Mouse (Mus musculus): ENCODE measurements at regions not wholly inside any gene's neighbourhood (a gene's known extent, or its start where the extent isn't known, plus 50 kb on each side); places are given as distances from the start of the nearest gene placed in this dataset.

DNA sequence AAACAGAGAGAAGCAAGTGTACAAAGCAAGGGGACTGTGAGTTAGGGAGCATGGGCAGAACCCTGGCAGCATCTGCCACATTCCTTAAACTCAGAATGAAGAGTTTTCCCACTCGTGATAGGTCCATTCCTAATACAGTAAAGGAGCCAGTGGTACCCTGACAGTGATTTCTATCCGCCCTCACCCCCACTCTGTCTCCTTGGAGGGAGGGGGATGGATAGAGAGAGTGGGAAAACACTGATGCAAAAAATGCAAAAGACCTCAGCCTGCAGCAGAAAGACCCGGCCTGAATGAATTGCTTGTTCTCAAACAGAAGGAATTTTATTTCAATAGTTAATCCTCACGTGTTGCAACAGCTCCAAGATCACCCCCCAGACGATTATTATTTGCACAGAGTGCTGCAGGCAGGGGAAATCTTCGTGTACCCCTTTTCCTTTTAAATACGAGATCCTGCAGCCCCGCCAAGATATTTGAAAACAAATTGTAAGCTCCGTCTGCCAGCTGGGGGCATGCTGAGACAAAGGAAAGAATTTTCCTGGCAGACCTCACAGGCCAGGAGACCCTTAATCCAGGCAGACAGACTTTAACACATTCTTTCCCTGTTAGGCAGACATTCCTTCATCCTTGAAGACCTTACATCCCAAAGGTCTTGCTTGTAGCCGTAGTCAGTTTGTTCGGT lies 68.4 kb upstream of the Kiz start:
- Histone ChIP-seq H3K9me3 (ENCODE audit: low read length) (peaks cover 23% of the 10 kb centered on the region), H3K36me3 (ENCODE audit: insufficient read depth, low read length) (no peaks in the 10 kb centered on the region), H3K4me3 (replicated peaks; ENCODE audit: low read length) (no peak overlapping the region), H3K27me3 (ENCODE audit: insufficient read depth, low read length) (0 out of 2 replicates have a peak, but pooled peaks cover 9% of the 10 kb centered on the region), H3K4me1 (replicated peaks; ENCODE audit: low read depth, low read length) (peaks cover 18% of the 10 kb centered on the region)
- TF ChIP-seq POU5F1 (IDR thresholded peaks at IDR 0.05; ENCODE audit: borderline replicate concordance, low read length): no peak

DNA sequence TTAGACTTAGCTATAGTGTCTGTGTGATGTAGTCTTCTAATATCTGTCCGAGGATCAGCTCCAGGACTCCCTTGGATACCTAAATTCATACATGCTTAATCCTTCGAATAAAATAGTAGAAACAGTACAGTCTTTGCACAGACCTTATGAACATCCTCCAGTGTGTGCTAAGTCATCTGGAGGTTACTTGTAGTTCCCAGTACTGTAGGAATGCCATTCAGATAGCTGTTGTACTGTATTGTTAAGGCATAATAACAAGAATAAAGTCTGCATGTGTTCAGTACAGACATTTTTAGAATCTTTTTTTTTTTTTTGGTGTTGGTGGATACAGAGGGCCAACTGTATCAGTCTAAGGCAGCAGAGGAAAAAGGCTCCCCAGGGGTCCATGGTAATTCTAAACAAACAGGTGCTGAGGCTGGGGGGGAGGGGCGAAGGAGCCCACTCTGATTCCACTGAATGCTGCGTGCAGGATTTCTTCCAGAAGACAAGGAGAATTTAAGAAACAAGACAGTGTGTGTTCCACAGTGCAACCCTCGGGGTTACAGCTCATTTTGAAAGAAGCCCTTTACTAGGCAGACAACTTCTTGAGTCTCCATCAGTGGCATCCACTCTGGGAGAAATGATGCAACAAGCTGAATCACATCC lies 67.7 kb upstream of the Kiz start:
- Histone ChIP-seq H3K9me3 (ENCODE audit: low read length) (peaks cover 23% of the 10 kb centered on the region), H3K4me3 (replicated peaks; ENCODE audit: low read length) (no peak overlapping the region), H3K36me3 (ENCODE audit: insufficient read depth, low read length) (no peaks in the 10 kb centered on the region), H3K4me1 (replicated peaks; ENCODE audit: low read depth, low read length) (peaks cover 18% of the 10 kb centered on the region), H3K27me3 (ENCODE audit: insufficient read depth, low read length) (0 out of 2 replicates have a peak, but pooled peaks cover 9% of the 10 kb centered on the region)
- no peak for TF ChIP-seq NANOG (IDR thresholded peaks at IDR 0.05; ENCODE audit: borderline replicate concordance, low read length)
- no peak for TF ChIP-seq POU5F1 (IDR thresholded peaks at IDR 0.05; ENCODE audit: borderline replicate concordance, low read length)
- no peak for TF ChIP-seq CTCF (conservative IDR thresholded peaks at IDR 0.05; ENCODE audit: low read length)

DNA sequence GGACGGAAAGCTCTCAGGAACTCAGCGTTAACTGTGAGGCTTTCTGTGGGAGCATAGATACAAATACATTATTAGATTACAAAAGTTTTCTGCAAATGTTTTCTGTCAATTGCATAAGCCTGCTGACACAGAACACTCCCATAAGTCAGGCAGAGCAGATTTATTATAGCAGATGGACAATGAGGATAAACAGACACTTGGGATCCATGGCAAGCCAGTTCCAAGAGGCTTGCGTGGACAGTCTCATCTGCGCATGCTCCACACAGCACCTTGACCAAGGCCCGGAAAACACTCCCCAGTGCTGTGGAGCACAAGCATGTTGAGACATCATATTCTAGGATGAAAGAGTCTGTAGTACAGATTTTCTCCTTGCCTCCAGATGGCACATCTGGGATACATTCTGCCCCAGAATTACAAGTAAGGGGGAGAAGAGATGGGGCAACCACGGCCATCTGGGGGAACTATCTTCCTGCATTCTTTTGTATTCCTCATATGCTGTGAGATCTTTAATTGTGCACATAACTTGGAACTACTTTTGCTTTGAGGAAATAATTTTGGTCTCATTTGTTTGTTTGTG lies 62.7 kb upstream of the Kiz start:
- H3K4me1 ChIP-seq (replicated peaks; ENCODE audit: low read depth, low read length): 0 out of 2 replicates have a peak, but pooled peaks cover 4% of the 10 kb centered on the region
- H3K9me3 ChIP-seq (ENCODE audit: low read length): peaks cover 21% of the 10 kb centered on the region
- TF ChIP-seq NANOG (IDR thresholded peaks at IDR 0.05; ENCODE audit: borderline replicate concordance, low read length) (no peak), CTCF (conservative IDR thresholded peaks at IDR 0.05; ENCODE audit: low read length) (no peak), POU5F1 (IDR thresholded peaks at IDR 0.05; ENCODE audit: borderline replicate concordance, low read length) (no peak)

DNA sequence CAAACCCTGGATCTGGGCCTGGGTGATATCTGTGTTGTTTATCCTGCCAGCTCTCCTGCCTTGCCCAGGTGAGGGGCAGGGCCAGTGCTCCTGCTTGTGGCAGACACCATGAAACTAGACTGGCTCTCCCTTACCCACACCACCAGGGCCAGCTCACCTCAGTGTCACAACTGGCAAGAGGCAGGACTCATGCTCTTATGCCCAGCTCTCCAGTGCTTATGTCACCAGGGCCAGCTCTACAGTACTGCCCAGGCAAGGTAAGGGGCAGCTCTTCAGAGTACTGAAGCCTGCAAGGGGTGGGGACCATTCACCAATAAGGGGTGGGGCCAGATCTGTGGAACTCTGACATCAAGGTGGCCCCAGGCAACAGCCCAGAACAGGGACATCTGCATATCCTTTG lies 52.7 kb upstream of the Kiz start:
- H3K9me3 ChIP-seq (ENCODE audit: low read length): peaks cover 9% of the 10 kb centered on the region
- TF ChIP-seq POU5F1 (IDR thresholded peaks at IDR 0.05; ENCODE audit: borderline replicate concordance, low read length): no peak
- no peak for TF ChIP-seq NANOG (IDR thresholded peaks at IDR 0.05; ENCODE audit: borderline replicate concordance, low read length)
- TF ChIP-seq CTCF (conservative IDR thresholded peaks at IDR 0.05; ENCODE audit: low read length): no peak
- H3K4me1 ChIP-seq (replicated peaks; ENCODE audit: low read depth, low read length): peaks cover 6% of the 10 kb centered on the region
- no peaks in the 10 kb centered on the region for H3K27me3 ChIP-seq (ENCODE audit: insufficient read depth, low read length)
- no peaks in the 10 kb centered on the region for H3K36me3 ChIP-seq (ENCODE audit: insufficient read depth, low read length)
- H3K4me3 ChIP-seq (replicated peaks; ENCODE audit: low read length): no peak overlapping the region

More for the DNA sequence above, 62.7 kb upstream of the Kiz start:
- Histone ChIP-seq H3K27me3 (ENCODE audit: insufficient read depth, low read length) (no peaks in the 10 kb centered on the region), H3K36me3 (ENCODE audit: insufficient read depth, low read length) (no peaks in the 10 kb centered on the region), H3K4me3 (replicated peaks; ENCODE audit: low read length) (no peak overlapping the region)

Measured in E14TG2a.4 (cell line).